Mouse (Mus musculus) intestine, embryonic 15.5 days (tissue): Measurements from ENCODE around the gene Kcnt1. TPM values are rescaled to one million over a fixed set of nuclear protein-coding genes. Genes with fewer than 3 reads are reported as not detected.

Experiments used
- ATAC-seq: fragments of 200-750 bp; cut with Nextera tagmentation; 2 replicates; pipeline ENCODE4 v1.8.0; 2017; ENCODE audit warnings: moderate TSS enrichment, moderate library complexity
- H3K27ac ChIP-seq: fragments of 300-500 bp; sonication (generic); 2 replicates; pipeline ENCODE4 v1.5.1; 2015; ENCODE audit warnings: mild to moderate bottlenecking, inconsistent platforms
- H3K27me3 ChIP-seq: fragments of 300-500 bp; sonication (generic); replicated peaks from 2 replicates; pipeline ENCODE4 v1.6.1; 2015; ENCODE audit warnings: inconsistent platforms
- H3K36me3 ChIP-seq: fragments of 300-500 bp; sonication (generic); 2 replicates; pipeline ENCODE4 v1.6.1; 2015; ENCODE audit warnings: inconsistent platforms
- H3K4me1 ChIP-seq: fragments of 300-500 bp; sonication (generic); replicated peaks from 2 replicates; pipeline ENCODE4 v1.6.1; 2015; ENCODE audit warnings: inconsistent platforms
- H3K4me2 ChIP-seq: fragments of 300-500 bp; sonication (generic); replicated peaks from 2 replicates; pipeline ENCODE4 v1.6.1; 2015; ENCODE audit warnings: mild to moderate bottlenecking, inconsistent platforms
- H3K4me3 ChIP-seq: fragments of 300-500 bp; sonication (generic); replicated peaks from 2 replicates; pipeline ENCODE4 v1.5.1; 2015; ENCODE audit warnings: inconsistent platforms
- H3K9ac ChIP-seq: fragments of 300-500 bp; sonication (generic); 2 replicates; pipeline ENCODE4 v1.6.1; 2015; ENCODE audit warnings: inconsistent platforms
- H3K9me3 ChIP-seq: fragments of 300-500 bp; sonication (generic); 2 replicates; pipeline ENCODE4 v1.6.1; 2016; ENCODE audit warnings: inconsistent platforms
- WGBS: fragments of 180-500 bp; shearing (Covaris S2); methylation state at CpG from one replicate; pipeline ENCODE4 v1.1.7; 2015; 5-methylcytosine and 5-hydroxymethylcytosine counted together
- polyA plus RNA-seq: library from polyadenylated mRNA; unstranded; fragments of >200 nt; fragmentation: Nextera tagmentation; extraction: Ambion mirVana; gene quantifications from 2 replicates; pipeline ENCODE4 v1.2.1, GENCODE M21; 2015

Kcnt1 gene
- polyA plus RNA-seq, 1 experiment from 2014 or later: 0.53 TPM

DNA sequence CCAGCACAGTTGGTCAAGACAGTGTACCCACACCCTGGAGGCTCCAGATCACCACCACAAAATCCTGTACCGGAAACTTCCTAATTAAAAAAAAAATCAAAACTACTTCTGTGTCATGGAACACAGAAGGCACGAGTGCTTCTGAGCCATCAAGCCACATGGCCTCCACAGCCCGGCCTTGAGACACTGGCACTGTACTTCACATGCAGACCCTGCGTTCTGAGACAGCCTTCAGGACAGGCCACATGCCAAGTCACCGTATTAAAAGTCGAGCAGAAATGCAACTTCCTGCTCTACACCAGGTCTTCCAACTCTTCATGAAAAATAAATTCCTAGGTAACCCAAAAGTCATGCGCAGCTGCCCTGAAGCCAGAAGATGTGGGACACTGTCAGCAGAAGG lies 64.3 kb downstream of the Kcnt1 start:
- Histone ChIP-seq H3K27ac (no peak overlapping the region), H3K4me2 (no peak overlapping the region), H3K9ac (no peak overlapping the region), H3K27me3 (no peaks in the 10 kb centered on the region), H3K4me3 (no peak overlapping the region), H3K36me3 (peaks cover 13% of the 10 kb centered on the region; the same call in 1 of the 2 replicates), H3K9me3 (no peaks in the 10 kb centered on the region), H3K4me1 (no peaks in the 10 kb centered on the region)
- no peak for ATAC-seq
- 90% methylated on average over 7 of the region's 7 CpGs for WGBS

GRCm38 (mm10) chr2:25931249-25931859 lies 67.8 kb downstream of the Kcnt1 start:
- no peak overlapping the region for H3K27ac ChIP-seq
- no peaks in the 10 kb centered on the region for H3K9me3 ChIP-seq
- ATAC-seq: no peak
- no peaks in the 10 kb centered on the region for H3K27me3 ChIP-seq
- peaks cover 40% of the 10 kb centered on the region; the same call in 1 of the 2 replicates for H3K36me3 ChIP-seq
- H3K9ac ChIP-seq: no peak overlapping the region
- no peak overlapping the region for H3K4me2 ChIP-seq
- WGBS: 79% methylated on average over 6 of the region's 6 CpGs
- no peak overlapping the region for H3K4me3 ChIP-seq
- H3K4me1 ChIP-seq: no peaks in the 10 kb centered on the region

DNA sequence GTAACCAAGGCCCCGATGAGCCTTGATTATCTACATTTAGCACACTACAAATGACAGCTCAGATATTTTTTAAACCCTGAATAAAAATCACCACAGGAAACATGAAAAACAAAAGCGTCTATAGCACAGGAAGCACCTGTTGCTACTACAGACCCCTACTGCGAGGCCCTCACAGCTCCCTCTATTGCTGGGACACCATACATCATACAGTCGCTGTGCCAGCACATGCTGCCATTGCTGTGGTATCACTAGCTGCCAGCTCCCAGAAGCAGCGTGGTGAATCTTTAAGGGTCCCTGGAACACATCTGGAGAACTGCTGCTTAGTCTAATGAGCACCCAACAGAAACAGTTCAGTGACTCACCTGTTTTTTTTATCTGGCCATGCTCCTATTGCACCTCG lies 77.0 kb downstream of the Kcnt1 start:
- Histone ChIP-seq H3K27ac (no peak overlapping the region), H3K9ac (no peak overlapping the region), H3K9me3 (no peaks in the 10 kb centered on the region), H3K4me1 (no peaks in the 10 kb centered on the region), H3K36me3 (peaks cover 28% of the 10 kb centered on the region), H3K4me3 (no peak overlapping the region), H3K4me2 (no peak overlapping the region), H3K27me3 (no peaks in the 10 kb centered on the region)
- ATAC-seq: no peak
- 85% methylated on average over 6 of the region's 6 CpGs for WGBS

GRCm38 (mm10) chr2:25943822-25944221 lies 80.3 kb downstream of the Kcnt1 start:
- peaks cover 19% of the 10 kb centered on the region; the same call in 1 of the 2 replicates for H3K36me3 ChIP-seq

GRCm38 (mm10) chr2:25947950-25948349 lies 84.4 kb downstream of the Kcnt1 start:
- no peak overlapping the region for H3K9ac ChIP-seq
- no peak for ATAC-seq
- no peak overlapping the region for H3K27ac ChIP-seq
- H3K9me3 ChIP-seq: no peaks in the 10 kb centered on the region
- no peaks in the 10 kb centered on the region for H3K27me3 ChIP-seq
- peaks cover 27% of the 10 kb centered on the region; the same call in 1 of the 2 replicates for H3K36me3 ChIP-seq
- no peaks in the 10 kb centered on the region for H3K4me1 ChIP-seq
- 72% methylated on average over 3 of the region's 3 CpGs for WGBS
- no peak overlapping the region for H3K4me2 ChIP-seq
- no peak overlapping the region for H3K4me3 ChIP-seq

More at GRCm38 (mm10) chr2:25943822-25944221, 80.3 kb downstream of the Kcnt1 start:
- Histone ChIP-seq H3K4me1 (no peaks in the 10 kb centered on the region), H3K4me2 (no peak overlapping the region), H3K9ac (no peak overlapping the region), H3K27me3 (no peaks in the 10 kb centered on the region), H3K9me3 (no peaks in the 10 kb centered on the region), H3K27ac (no peak overlapping the region), H3K4me3 (no peak overlapping the region)
- no peak for ATAC-seq
- WGBS: 94% methylated on average over 2 of the region's 2 CpGs

DNA sequence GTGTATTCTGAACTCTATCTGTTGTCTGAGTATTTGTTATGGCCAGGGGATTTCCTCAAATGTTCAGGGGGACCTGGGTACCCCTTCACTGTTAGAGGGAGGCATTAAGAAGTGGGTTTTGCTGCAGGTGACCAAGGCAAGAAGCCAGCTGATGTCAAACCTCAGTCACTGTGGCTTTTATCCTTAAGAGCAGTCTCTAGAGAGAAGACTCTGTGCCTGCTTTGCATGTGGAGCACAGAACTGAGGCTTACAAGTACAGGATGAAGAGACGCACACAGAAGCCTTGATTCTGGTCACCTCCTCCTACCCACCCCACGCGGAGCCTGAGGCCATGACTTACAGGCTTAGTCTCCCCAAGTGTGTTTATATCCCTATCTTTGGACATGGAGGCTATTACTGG lies 85.8 kb downstream of the Kcnt1 start:
- H3K36me3 ChIP-seq: peaks cover 25% of the 10 kb centered on the region; the same call in 1 of the 2 replicates
- no peak for ATAC-seq
- WGBS: 89% methylated on average over 3 of the region's 3 CpGs

More for the DNA sequence above, 85.8 kb downstream of the Kcnt1 start:
- H3K4me3 ChIP-seq: no peak overlapping the region
- H3K27ac ChIP-seq: no peak overlapping the region
- no peaks in the 10 kb centered on the region for H3K4me1 ChIP-seq
- no peaks in the 10 kb centered on the region for H3K27me3 ChIP-seq
- no peak overlapping the region for H3K4me2 ChIP-seq
- H3K9ac ChIP-seq: no peak overlapping the region
- H3K9me3 ChIP-seq: no peaks in the 10 kb centered on the region

Other genes starting within 250 kb of the Kcnt1 start
- gene Ccdc183, start 246.1 kb upstream of the Kcnt1 start, polyA plus RNA-seq: 0.13 and 0.16 TPM in 2 replicates
- gene Tmem141, start 241.7 kb upstream of the Kcnt1 start, polyA plus RNA-seq: 22.2 and 23.8 TPM in 2 replicates
- 3.5 and 4.7 TPM in 2 replicates for gene Fcna, start 235.7 kb upstream of the Kcnt1 start, polyA plus RNA-seq
- not detected in 2 replicates for gene Lcn8, start 210.6 kb upstream of the Kcnt1 start, polyA plus RNA-seq
- gene Lcn5, start 205.8 kb upstream of the Kcnt1 start, polyA plus RNA-seq: not detected in 2 replicates
- gene Lcn6, start 186.9 kb upstream of the Kcnt1 start, polyA plus RNA-seq: not detected in 2 replicates
- gene Lcn10, start 181.0 kb upstream of the Kcnt1 start, polyA plus RNA-seq: not detected in 2 replicates
- gene Obp2a, start 163.7 kb upstream of the Kcnt1 start, polyA plus RNA-seq: not detected in 2 replicates
- gene Bmyc, start 157.0 kb upstream of the Kcnt1 start, polyA plus RNA-seq: 87.2 and 98.7 TPM in 2 replicates
- not detected in 2 replicates for gene Obp2b, start 126.7 kb upstream of the Kcnt1 start, polyA plus RNA-seq
- not detected in 2 replicates for gene Lcn3, start 98.2 kb upstream of the Kcnt1 start, polyA plus RNA-seq
- gene Lcn11, start 86.7 kb upstream of the Kcnt1 start, polyA plus RNA-seq: not detected in 2 replicates
- not detected in 2 replicates for gene Gm13539, start 81.5 kb upstream of the Kcnt1 start, polyA plus RNA-seq
- gene Glt6d1, start 47.9 kb upstream of the Kcnt1 start, polyA plus RNA-seq: not detected in 2 replicates
- gene Lcn9, start 40.6 kb upstream of the Kcnt1 start, polyA plus RNA-seq: not detected in 2 replicates
- gene Sohlh1, start 16.5 kb upstream of the Kcnt1 start, polyA plus RNA-seq: not detected in 2 replicates
- gene Camsap1, start 119.5 kb downstream of the Kcnt1 start, polyA plus RNA-seq: 11.3 and 15.6 TPM in 2 replicates
- 82.2 and 84.1 TPM in 2 replicates for gene Ubac1, start 158.0 kb downstream of the Kcnt1 start, polyA plus RNA-seq